Mouse (Mus musculus) lung, embryonic 15.5 days (tissue): ENCODE measurements around the gene Bmyc. TPM values are rescaled to one million over a fixed set of nuclear protein-coding genes. Genes with fewer than 3 reads are reported as not detected.

Source experiments
- ATAC-seq: fragments of 200-750 bp; cut with Nextera tagmentation; 2 replicates; pipeline ENCODE4 v1.8.0; 2017; ENCODE audit warnings: moderate number of reproducible peaks, borderline replicate concordance; ENCODE audit not compliant: low FRiP score, low TSS enrichment; ENCODE audit errors: extremely low read depth
- H3K27ac ChIP-seq: fragments of 300-500 bp; sonication (generic); 2 replicates; pipeline ENCODE4 v1.5.1; 2015; ENCODE audit warnings: moderate library complexity, mild to moderate bottlenecking, inconsistent platforms
- H3K27me3 ChIP-seq: fragments of 300-500 bp; sonication (generic); 2 replicates; pipeline ENCODE4 v1.6.1; 2015; ENCODE audit warnings: inconsistent platforms
- H3K36me3 ChIP-seq: fragments of 300-500 bp; sonication (generic); 2 replicates; pipeline ENCODE4 v1.6.1; 2015; ENCODE audit warnings: inconsistent platforms
- H3K4me1 ChIP-seq: fragments of 300-500 bp; sonication (generic); 2 replicates; pipeline ENCODE4 v1.6.1; 2015; ENCODE audit warnings: inconsistent platforms
- H3K4me2 ChIP-seq: fragments of 300-500 bp; sonication (generic); 2 replicates; pipeline ENCODE4 v1.6.1; 2015; ENCODE audit warnings: inconsistent platforms, mild to moderate bottlenecking, moderate library complexity
- H3K4me3 ChIP-seq: fragments of 300-500 bp; sonication (generic); 2 replicates; pipeline ENCODE4 v1.5.1; 2015; ENCODE audit warnings: mild to moderate bottlenecking, inconsistent platforms
- H3K9ac ChIP-seq: fragments of 300-500 bp; sonication (generic); 2 replicates; pipeline ENCODE4 v1.6.1; 2015; ENCODE audit warnings: inconsistent platforms
- H3K9me3 ChIP-seq: fragments of 300-500 bp; sonication (generic); 2 replicates; pipeline ENCODE4 v1.6.1; 2016; ENCODE audit warnings: inconsistent platforms
- WGBS: fragments of 180-500 bp; shearing (Covaris S2); methylation state at CpG from one replicate; pipeline ENCODE4 v1.1.7; 2015; 5-methylcytosine and 5-hydroxymethylcytosine counted together
- polyA plus RNA-seq: library from polyadenylated mRNA; unstranded; fragments of >200 nt; fragmentation: Nextera tagmentation; extraction: Ambion mirVana; gene quantifications from 2 replicates; pipeline ENCODE4 v1.2.1, GENCODE M21; 2015

The Bmyc gene
- polyA plus RNA-seq, 1 experiment from 2014 or later = 64.4 TPM

- ATAC-seq = no peak
- WGBS = 45% methylated on average over 1 of the region's 1 CpGs
- H3K27ac ChIP-seq = no peak overlapping the region
- no peaks in the 10 kb centered on the region for H3K36me3 ChIP-seq
- no peak overlapping the region for H3K9ac ChIP-seq
- H3K4me2 ChIP-seq = no peak overlapping the region
- H3K4me1 ChIP-seq = no peaks in the 10 kb centered on the region
- H3K27me3 ChIP-seq = no peaks in the 10 kb centered on the region
- H3K4me3 ChIP-seq = no peak overlapping the region
- H3K9me3 ChIP-seq = no peaks in the 10 kb centered on the region
Observed at GRCm38 (mm10) chr2:25741671-25742070, 35.1 kb downstream of the Bmyc start.

- WGBS = 96% methylated on average over 1 of the region's 1 CpGs
Observed at GRCm38 (mm10) chr2:25754201-25754600, 47.7 kb downstream of the Bmyc start.

More at GRCm38 (mm10) chr2:25754201-25754600, 47.7 kb downstream of the Bmyc start:
- H3K4me1 ChIP-seq = no peaks in the 10 kb centered on the region
- no peaks in the 10 kb centered on the region for H3K27me3 ChIP-seq
- H3K27ac ChIP-seq = no peak overlapping the region
- no peaks in the 10 kb centered on the region for H3K9me3 ChIP-seq
- H3K4me3 ChIP-seq = no peak overlapping the region
- no peak overlapping the region for H3K9ac ChIP-seq
- H3K4me2 ChIP-seq = no peak overlapping the region
- ATAC-seq = no peak
- H3K36me3 ChIP-seq = no peaks in the 10 kb centered on the region

Other genes with a start within 250 kb of the Bmyc start
- gene Clic3, start 249.9 kb upstream of the Bmyc start, polyA plus RNA-seq = 77.9 and 90.3 TPM in 2 replicates
- gene Paxx, start 245.6 kb upstream of the Bmyc start, polyA plus RNA-seq = 31.5 and 37.0 TPM in 2 replicates
- 10.2 and 24.3 TPM in 2 replicates for gene Ptgds, start 236.7 kb upstream of the Bmyc start, polyA plus RNA-seq
- gene Lcn12, start 212.8 kb upstream of the Bmyc start, polyA plus RNA-seq = not detected in 2 replicates
- 72.8 and 76.2 TPM in 2 replicates for gene Fbxw5, start 206.0 kb upstream of the Bmyc start, polyA plus RNA-seq
- gene C8g, start 205.0 kb upstream of the Bmyc start, polyA plus RNA-seq = 5.8 and 6.6 TPM in 2 replicates
- gene Traf2, start 159.8 kb upstream of the Bmyc start, polyA plus RNA-seq = 37.1 and 41.3 TPM in 2 replicates
- 311 and 323 TPM in 2 replicates for gene Edf1, start 148.9 kb upstream of the Bmyc start, polyA plus RNA-seq
- gene Mamdc4, start 131.9 kb upstream of the Bmyc start, polyA plus RNA-seq = 4.5 and 7.1 TPM in 2 replicates
- gene Phpt1, start 131.5 kb upstream of the Bmyc start, polyA plus RNA-seq = 163 and 177 TPM in 2 replicates
- 0.09 TPM in 1 of 2 replicates, not detected in the other for gene Ajm1, start 125.0 kb upstream of the Bmyc start, polyA plus RNA-seq
- 74.0 and 75.2 TPM in 2 replicates for gene Rabl6, start 98.2 kb upstream of the Bmyc start, polyA plus RNA-seq
- gene Ccdc183, start 89.1 kb upstream of the Bmyc start, polyA plus RNA-seq = 0.17 and 0.45 TPM in 2 replicates
- 26.8 and 27.2 TPM in 2 replicates for gene Tmem141, start 84.7 kb upstream of the Bmyc start, polyA plus RNA-seq
- 2.4 and 3.6 TPM in 2 replicates for gene Fcna, start 78.7 kb upstream of the Bmyc start, polyA plus RNA-seq
- 0.26 and 0.40 TPM in 2 replicates for gene Lcn8, start 53.6 kb upstream of the Bmyc start, polyA plus RNA-seq
- not detected in 2 replicates for gene Lcn5, start 48.8 kb upstream of the Bmyc start, polyA plus RNA-seq
- gene Lcn6, start 30.0 kb upstream of the Bmyc start, polyA plus RNA-seq = not detected in 2 replicates
- not detected in 2 replicates for gene Lcn10, start 24.0 kb upstream of the Bmyc start, polyA plus RNA-seq
- gene Obp2a, start 6.7 kb upstream of the Bmyc start, polyA plus RNA-seq = not detected in 2 replicates
- gene Obp2b, start 30.3 kb downstream of the Bmyc start, polyA plus RNA-seq = not detected in 2 replicates
- not detected in 2 replicates for gene Lcn3, start 58.8 kb downstream of the Bmyc start, polyA plus RNA-seq
- gene Lcn11, start 70.3 kb downstream of the Bmyc start, polyA plus RNA-seq = not detected in 2 replicates
- gene Gm13539, start 75.5 kb downstream of the Bmyc start, polyA plus RNA-seq = not detected in 2 replicates
- gene Glt6d1, start 109.1 kb downstream of the Bmyc start, polyA plus RNA-seq = not detected in 2 replicates
- not detected in 2 replicates for gene Lcn9, start 116.4 kb downstream of the Bmyc start, polyA plus RNA-seq
- not detected in 2 replicates for gene Sohlh1, start 140.5 kb downstream of the Bmyc start, polyA plus RNA-seq
- 0.14 and 0.22 TPM in 2 replicates for gene Kcnt1, start 157.0 kb downstream of the Bmyc start, polyA plus RNA-seq